Mouse (Mus musculus) intestine, postnatal 0 days (tissue): ENCODE data around the gene Fdxr. TPM values are rescaled to one million over a fixed set of nuclear protein-coding genes. Genes with fewer than 3 reads are reported as not detected.

Source experiments
- ATAC-seq: fragments of 200-750 bp; cut with Nextera tagmentation; 2 replicates; pipeline ENCODE4 v1.8.0; 2017; ENCODE audit warnings: mild to moderate bottlenecking, moderate TSS enrichment, moderate library complexity
- H3K27ac ChIP-seq: fragments of 300-500 bp; sonication (generic); 2 replicates; pipeline ENCODE4 v1.5.1; 2014; ENCODE audit warnings: mild to moderate bottlenecking, low read depth, low read length, moderate library complexity
- H3K27me3 ChIP-seq: fragments of 300-500 bp; sonication (generic); replicated peaks from 2 replicates; pipeline ENCODE4 v1.6.1; 2014; ENCODE audit warnings: low read length, mixed read lengths; ENCODE audit not compliant: control insufficient read depth, insufficient read depth
- H3K36me3 ChIP-seq: fragments of 300-500 bp; sonication (generic); 2 replicates; pipeline ENCODE4 v1.6.1; 2014; ENCODE audit warnings: mild to moderate bottlenecking, moderate library complexity; ENCODE audit not compliant: control insufficient read depth, insufficient read depth
- H3K4me1 ChIP-seq: fragments of 300-500 bp; sonication (generic); replicated peaks from 2 replicates; pipeline ENCODE4 v1.6.1; 2014; ENCODE audit warnings: antibody characterized with exemption, low read length, mixed read lengths; ENCODE audit not compliant: control insufficient read depth, insufficient read depth
- H3K4me2 ChIP-seq: fragments of 300-500 bp; sonication (generic); replicated peaks from 2 replicates; pipeline ENCODE4 v1.6.1; 2014; ENCODE audit warnings: low read depth, mild to moderate bottlenecking, moderate library complexity
- H3K4me3 ChIP-seq: fragments of 300-500 bp; sonication (generic); 2 replicates; pipeline ENCODE4 v1.5.1; 2014; ENCODE audit warnings: low read depth, low read length
- H3K9ac ChIP-seq: fragments of 300-500 bp; sonication (generic); 2 replicates; pipeline ENCODE4 v1.6.1; 2014; ENCODE audit warnings: mild to moderate bottlenecking, low read depth, low read length
- H3K9me3 ChIP-seq: fragments of 300-500 bp; sonication (generic); 2 replicates; pipeline ENCODE4 v1.6.1; 2016; ENCODE audit warnings: mixed run types; ENCODE audit not compliant: control insufficient read depth
- CTCF ChIP-seq: sonication (generic); IDR thresholded peaks from 2 replicates; pipeline ENCODE4 v1.5.1; 2016; ENCODE audit warnings: low read depth, mild to moderate bottlenecking, control low read depth, antibody characterized with exemption, moderate library complexity
- WGBS: fragments of 180-500 bp; shearing (Covaris S2); extraction: QIAGEN DNeasy Blood & Tissue Kit; methylation state at CpG from one replicate; pipeline ENCODE4 v1.1.7; 2014; 5-methylcytosine and 5-hydroxymethylcytosine counted together
- polyA plus RNA-seq: library from polyadenylated mRNA; unstranded; fragments of >200 nt; fragmentation: Nextera tagmentation; extraction: Ambion mirVana; gene quantifications from 2 replicates; pipeline ENCODE4 v1.2.1, GENCODE M21; 2015

The Fdxr gene
- polyA plus RNA-seq, 1 experiment from 2014 or later: 8.0 TPM

DNA sequence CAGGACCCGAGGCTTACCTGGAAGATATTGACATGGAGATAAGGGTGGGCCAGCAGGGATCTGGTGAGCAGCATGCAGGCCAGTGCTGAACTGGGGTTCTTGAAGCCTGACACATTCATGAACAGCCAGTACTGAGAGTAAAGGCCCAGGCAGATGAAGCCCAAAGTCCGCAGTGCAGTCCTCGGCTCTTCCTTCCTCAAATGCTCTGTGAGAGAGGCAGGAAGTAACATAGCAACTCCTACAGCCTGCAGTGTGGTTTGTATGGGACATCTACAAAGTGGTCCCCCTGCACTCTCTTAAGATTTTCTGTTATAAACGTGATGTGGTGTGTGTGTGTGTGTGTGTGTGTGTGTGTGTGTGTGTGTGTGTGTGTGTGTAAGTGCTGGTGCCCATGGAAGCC, 8.4 kb upstream of the Fdxr start:
- WGBS: 41% methylated on average over 4 of the region's 4 CpGs
- Histone ChIP-seq H3K36me3 (no peaks in the 10 kb centered on the region; the same call in 1 of the 2 replicates), H3K27me3 (no peaks in the 10 kb centered on the region), H3K4me3 (no peak overlapping the region), H3K4me2 (no peak overlapping the region), H3K27ac (no peak overlapping the region), H3K4me1 (no peaks in the 10 kb centered on the region), H3K9me3 (no peaks in the 10 kb centered on the region), H3K9ac (no peak overlapping the region)
- ATAC-seq: no peak
- no peak for TF ChIP-seq CTCF

DNA sequence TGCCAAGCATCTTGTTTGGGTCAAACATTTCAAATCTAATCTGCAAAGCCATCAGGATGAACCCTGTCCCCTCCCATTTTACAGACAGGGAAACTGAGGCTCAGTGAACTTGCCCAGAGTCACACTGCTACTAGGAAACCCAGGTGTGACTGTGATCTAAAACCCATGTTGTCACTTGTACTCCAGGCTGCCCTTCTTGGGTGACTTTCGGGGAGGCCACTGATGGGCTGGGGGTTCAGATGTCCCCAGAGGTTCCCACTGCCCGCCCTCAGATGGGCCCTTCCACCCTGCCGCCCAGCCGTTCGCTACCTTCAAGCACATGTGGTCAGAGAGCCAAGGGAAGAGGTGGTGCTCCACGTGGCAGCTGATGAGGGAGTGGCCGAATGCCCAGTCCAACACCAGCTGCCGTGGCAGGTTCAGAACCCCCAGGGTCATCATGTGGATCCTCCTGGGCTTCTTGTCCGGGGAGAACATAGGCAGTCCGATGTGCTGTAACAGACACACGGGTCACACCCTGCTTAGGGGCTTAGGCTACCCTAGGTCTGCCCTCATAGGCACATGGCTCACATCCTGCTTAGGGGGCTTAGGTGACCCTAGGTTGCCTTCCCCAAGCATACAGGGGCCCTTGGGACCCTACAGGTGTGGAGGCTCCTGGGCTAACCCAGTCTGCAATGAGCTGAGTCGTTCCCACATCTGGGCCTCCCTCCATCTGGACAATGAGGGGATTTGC, 7.2 kb upstream of the Fdxr start:
- Histone ChIP-seq H3K36me3 (no peaks in the 10 kb centered on the region; the same call in 1 of the 2 replicates), H3K27me3 (no peaks in the 10 kb centered on the region)
- WGBS: 84% methylated on average over 12 of the region's 12 CpGs

DNA sequence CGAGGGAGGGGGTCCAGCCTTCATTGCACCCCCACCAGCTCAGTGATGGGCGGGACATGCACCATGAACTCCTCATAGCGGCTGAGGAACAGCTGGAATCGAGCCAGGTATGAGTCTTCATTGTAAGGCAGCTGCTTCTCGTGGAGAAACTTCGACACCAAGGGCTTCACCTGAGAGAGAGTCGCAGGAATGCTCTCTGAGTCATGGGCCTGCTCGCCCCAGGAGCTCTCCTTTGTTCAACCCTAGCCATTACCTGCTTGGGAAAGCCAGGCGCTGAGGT, 6.6 kb upstream of the Fdxr start:
- no peak for TF ChIP-seq CTCF
- H3K4me3 ChIP-seq: no peak overlapping the region
- no peaks in the 10 kb centered on the region for H3K9me3 ChIP-seq
- H3K27ac ChIP-seq: no peak overlapping the region
- H3K27me3 ChIP-seq: no peaks in the 10 kb centered on the region
- ATAC-seq: no peak
- H3K4me2 ChIP-seq: no peak overlapping the region
- H3K36me3 ChIP-seq: no peaks in the 10 kb centered on the region; the same call in 1 of the 2 replicates
- WGBS: 75% methylated on average over 9 of the region's 9 CpGs
- no peaks in the 10 kb centered on the region for H3K4me1 ChIP-seq
- H3K9ac ChIP-seq: no peak overlapping the region

More for the DNA sequence above, 7.2 kb upstream of the Fdxr start:
- H3K9ac ChIP-seq: no peak overlapping the region
- no peak for ATAC-seq
- H3K4me2 ChIP-seq: no peak overlapping the region
- no peak overlapping the region for H3K27ac ChIP-seq
- H3K4me3 ChIP-seq: no peak overlapping the region
- no peaks in the 10 kb centered on the region for H3K4me1 ChIP-seq
- no peak for TF ChIP-seq CTCF
- no peaks in the 10 kb centered on the region for H3K9me3 ChIP-seq

DNA sequence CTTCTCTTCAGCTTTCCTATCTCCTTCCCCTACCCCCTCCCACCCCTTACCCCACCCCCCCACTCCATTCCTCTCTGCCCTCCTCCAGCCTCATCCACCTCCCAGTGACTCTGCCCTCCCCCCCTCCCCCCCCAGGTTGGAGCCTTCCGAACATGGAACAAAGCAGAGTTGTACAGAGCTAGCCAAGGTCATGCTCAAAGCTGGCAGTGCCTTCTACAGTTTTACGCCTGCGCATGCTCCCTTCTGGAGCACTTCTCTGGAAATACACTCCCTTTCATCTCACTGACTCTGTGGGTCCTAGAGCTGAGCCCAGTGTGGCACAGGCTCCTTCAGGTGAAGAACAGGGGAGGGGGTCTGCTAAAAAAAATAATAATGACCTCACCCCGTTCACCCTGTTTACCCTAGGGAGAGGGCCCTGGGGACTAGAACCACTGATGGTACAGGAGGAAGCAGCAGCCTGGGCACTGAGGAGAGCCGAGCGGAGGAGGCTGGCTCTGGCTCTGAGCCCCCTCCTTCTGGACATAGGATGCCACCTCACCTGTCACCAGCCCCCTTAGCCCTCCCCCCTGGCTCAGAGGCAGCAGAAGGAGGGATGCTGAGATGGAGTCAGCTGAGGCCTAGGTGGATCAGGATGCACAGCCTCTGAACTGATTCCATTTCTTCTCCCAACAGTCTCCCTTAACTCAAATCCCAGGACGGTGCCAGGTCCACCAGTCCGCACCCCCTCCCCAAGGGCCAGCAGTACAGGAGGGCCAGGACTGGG, 6.1 kb upstream of the Fdxr start:
- Histone ChIP-seq H3K4me3 (no peak overlapping the region), H3K36me3 (no peaks in the 10 kb centered on the region; the same call in 1 of the 2 replicates), H3K4me2 (no peak overlapping the region), H3K9ac (no peak overlapping the region), H3K27ac (no peak overlapping the region), H3K4me1 (no peaks in the 10 kb centered on the region), H3K9me3 (no peaks in the 10 kb centered on the region), H3K27me3 (no peaks in the 10 kb centered on the region)
- 84% methylated on average over 8 of the region's 8 CpGs for WGBS
- no peak for TF ChIP-seq CTCF
- no peak for ATAC-seq

DNA sequence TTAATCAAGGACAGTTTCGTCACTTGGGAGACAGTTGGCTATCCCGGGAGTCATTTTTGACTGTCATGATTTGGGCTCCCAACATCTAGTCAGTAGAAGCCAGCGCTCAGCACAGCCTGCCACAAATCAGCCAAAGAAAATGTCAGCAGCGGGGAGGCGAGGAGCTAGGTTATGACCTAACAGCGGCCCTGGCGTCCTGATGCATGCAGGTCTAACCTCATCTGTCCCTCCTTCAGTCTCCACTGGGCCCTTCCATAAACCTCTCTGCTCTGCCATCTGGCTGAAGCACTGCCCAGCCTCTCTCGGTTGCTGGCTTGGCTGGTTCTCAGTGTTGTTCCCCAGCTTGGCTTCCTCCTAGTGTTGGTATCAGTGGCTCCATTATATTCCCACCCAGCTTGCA, 5.4 kb upstream of the Fdxr start:
- no peak for TF ChIP-seq CTCF
- no peak overlapping the region for H3K9ac ChIP-seq
- H3K36me3 ChIP-seq: no peaks in the 10 kb centered on the region; the same call in 1 of the 2 replicates
- no peaks in the 10 kb centered on the region for H3K9me3 ChIP-seq
- no peaks in the 10 kb centered on the region for H3K27me3 ChIP-seq
- ATAC-seq: no peak
- H3K4me1 ChIP-seq: no peaks in the 10 kb centered on the region
- H3K4me2 ChIP-seq: no peak overlapping the region
- no peak overlapping the region for H3K27ac ChIP-seq
- no peak overlapping the region for H3K4me3 ChIP-seq
- 77% methylated on average over 8 of the region's 8 CpGs for WGBS

DNA sequence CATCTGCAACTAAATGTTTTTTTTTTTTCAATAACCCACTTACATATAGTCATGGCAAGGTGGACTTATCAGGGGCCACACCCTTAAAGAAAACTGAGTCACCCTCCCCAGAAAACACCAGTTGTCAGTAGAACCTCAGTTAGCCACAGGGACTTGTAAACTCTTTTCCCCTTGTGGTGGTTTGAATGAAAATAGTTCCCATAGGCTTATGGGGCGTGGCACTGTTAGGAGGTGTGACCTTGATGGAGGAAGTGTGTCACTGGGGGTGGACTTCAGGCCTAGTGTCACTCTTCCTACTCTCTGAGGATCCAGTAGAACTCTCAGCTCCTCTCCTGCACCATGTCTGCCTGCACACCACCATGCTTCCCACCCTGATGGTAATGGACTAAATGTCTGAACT, 2.9 kb upstream of the Fdxr start:
- 65% methylated on average over 1 of the region's 1 CpGs for WGBS
- ATAC-seq: no peak
- H3K4me1 ChIP-seq: peaks cover 3% of the 10 kb centered on the region; the same call in 1 of the 2 replicates
- no peaks in the 10 kb centered on the region; the same call in 1 of the 2 replicates for H3K36me3 ChIP-seq
- no peak overlapping the region for H3K27ac ChIP-seq
- H3K27me3 ChIP-seq: no peaks in the 10 kb centered on the region
- TF ChIP-seq CTCF: 0 out of 2 replicates have a peak, but pooled peaks have one; percentile 9
- no peak overlapping the region for H3K4me3 ChIP-seq
- H3K9ac ChIP-seq: no peak overlapping the region
- no peaks in the 10 kb centered on the region for H3K9me3 ChIP-seq
- no peak overlapping the region for H3K4me2 ChIP-seq
